Mouse (Mus musculus) liver, embryonic 14.5 days (tissue): ENCODE measurements around the gene 1600014C23Rik. TPM values are rescaled to one million over a fixed set of nuclear protein-coding genes. Genes with fewer than 3 reads are reported as not detected.

Experiments
- ATAC-seq: fragments of 200-750 bp; cut with Nextera tagmentation; 2 replicates; pipeline ENCODE4 v1.8.0; 2017; ENCODE audit warnings: moderate number of reproducible peaks, mild to moderate bottlenecking, moderate library complexity; ENCODE audit not compliant: insufficient read depth
- DNase-seq, 3 experiments: peaks; one replicate each; pipeline ENCODE4 v3.0.0-alpha.2; 2012 to 2013; ENCODE audit warnings: low read depth in 3 of 3, low spot score in 3 of 3
- H3K27ac ChIP-seq: fragments of 300-500 bp; sonication (generic); 2 replicates; pipeline ENCODE4 v1.5.1; 2014; ENCODE audit warnings: moderate library complexity, mild to moderate bottlenecking, control low read depth, inconsistent platforms
- H3K27me3 ChIP-seq: fragments of 300-500 bp; sonication (generic); 2 replicates; pipeline ENCODE4 v1.6.1; 2014; ENCODE audit warnings: mild to moderate bottlenecking, low read length, moderate library complexity; ENCODE audit not compliant: control insufficient read depth, insufficient read depth
- H3K36me3 ChIP-seq: fragments of 300-500 bp; sonication (generic); replicated peaks from 2 replicates; pipeline ENCODE4 v1.6.1; 2014; ENCODE audit warnings: low read depth; ENCODE audit not compliant: control insufficient read depth, insufficient read depth
- H3K4me1 ChIP-seq, 2 experiments: fragments of 200-500 bp in 1 of 2; fragments of 300-500 bp in 1 of 2; sonication (generic) in 1 of 2; replicated peaks; 2 replicates each; pipeline ENCODE4 v1.6.1; 2012 to 2014; ENCODE audit warnings: antibody characterized with exemption in 1 of 2, inconsistent platforms in 1 of 2, low read length in 1 of 2; ENCODE audit not compliant: control insufficient read depth in 2 of 2, insufficient read depth in 2 of 2
- H3K4me2 ChIP-seq: fragments of 300-500 bp; sonication (generic); 2 replicates; pipeline ENCODE4 v1.6.1; 2014; ENCODE audit warnings: low read depth, mild to moderate bottlenecking, control low read depth, moderate library complexity
- H3K4me3 ChIP-seq, 2 experiments: fragments of 200-500 bp in 1 of 2; fragments of 300-500 bp in 1 of 2; sonication (generic) in 1 of 2; 2 replicates each; pipeline ENCODE4 v1.5.1; 2012 to 2014; ENCODE audit warnings: low read depth in 2 of 2, low read length in 2 of 2, mild to moderate bottlenecking in 2 of 2, control low read depth in 1 of 2, inconsistent platforms in 1 of 2, moderate library complexity in 1 of 2; ENCODE audit not compliant: insufficient read depth in 1 of 2
- H3K9ac ChIP-seq: fragments of 300-500 bp; sonication (generic); replicated peaks from 2 replicates; pipeline ENCODE4 v1.6.1; 2014; ENCODE audit warnings: mild to moderate bottlenecking, control low read depth, moderate library complexity
- H3K9me3 ChIP-seq: fragments of 300-500 bp; sonication (generic); 2 replicates; pipeline ENCODE4 v1.6.1; 2016; ENCODE audit warnings: low read length, mixed read lengths; ENCODE audit not compliant: control insufficient read depth
- CTCF ChIP-seq: IDR thresholded peaks from 2 replicates; pipeline ENCODE4 v1.5.1; 2016; ENCODE audit warnings: antibody characterized with exemption, low read depth, control low read depth
- EP300 ChIP-seq: IDR thresholded peaks from 2 replicates; pipeline ENCODE4 v1.6.1; 2016; ENCODE audit warnings: antibody characterized with exemption, low read depth
- WGBS: fragments of 180-500 bp; shearing (Covaris S2); extraction: QIAGEN DNeasy Blood & Tissue Kit; methylation state at CpG from one replicate; pipeline ENCODE4 v1.1.7; 2014; ENCODE audit not compliant: insufficient replicate concordance; 5-methylcytosine and 5-hydroxymethylcytosine counted together
- polyA plus RNA-seq, 2 experiments: library from polyadenylated mRNA; depleted of rRNA in 1 of 2; stranded (reverse) in 1 of 2; unstranded in 1 of 2; fragments of >200 nt; fragmentation: Nextera tagmentation in 1 of 2; extraction: Ambion mirVana in 1 of 2; gene quantifications; 2 replicates each; pipeline versions ENCODE4 v1.2.1 to v1.2.3; 2012 to 2014

Gene 1600014C23Rik
- polyA plus RNA-seq, 2 experiments = not detected

- peak overlapping the region in 1 of 2 experiments; percentile 11; a peak in 1 of 4 replicates for H3K4me3 ChIP-seq
- H3K9me3 ChIP-seq = no peaks in the 10 kb centered on the region
- no peaks in the 10 kb centered on the region; the same call in 1 of the 2 replicates for H3K27me3 ChIP-seq
- H3K36me3 ChIP-seq = no peaks in the 10 kb centered on the region
- H3K9ac ChIP-seq = peak overlapping the region; percentile 15
- DNase-seq = peak in 1 of 3 experiments; percentile 64
- H3K4me1 ChIP-seq = peaks cover 29 to 51% of the 10 kb centered on the region in 2 experiments
- ATAC-seq = peak; percentile 85
- 36% methylated on average over 16 of the region's 16 CpGs for WGBS
- H3K27ac ChIP-seq = peak overlapping the region; percentile 58
- peak overlapping the region; percentile 59 for H3K4me2 ChIP-seq
- TF ChIP-seq CTCF (peak; percentile 96), EP300 (peak; percentile 86)
These were observed 14.5 kb upstream of the 1600014C23Rik start for GRCm38 (mm10) chr17:45747858-45748785.

GRCm38 (mm10) chr17:45747293-45747692 lies 13.6 kb upstream of the 1600014C23Rik start:
- Histone ChIP-seq H3K9ac (no peak overlapping the region), H3K27ac (no peak overlapping the region; the same call in 1 of the 2 replicates), H3K9me3 (no peaks in the 10 kb centered on the region), H3K4me2 (peak overlapping the region; percentile 59), H3K27me3 (no peaks in the 10 kb centered on the region; the same call in 1 of the 2 replicates), H3K4me1 (peaks cover 37 to 59% of the 10 kb centered on the region in 2 experiments), H3K4me3 (no peak overlapping the region), H3K36me3 (no peaks in the 10 kb centered on the region)
- DNase-seq = no peak
- TF ChIP-seq EP300 (no peak), CTCF (no peak)
- no peak for ATAC-seq
- 31% methylated on average over 4 of the region's 4 CpGs for WGBS

- DNase-seq (no peak), ATAC-seq (no peak)
- no peaks in the 10 kb centered on the region for H3K9me3 ChIP-seq
- H3K27ac ChIP-seq = no peak overlapping the region; the same call in 1 of the 2 replicates
- 50% methylated on average over 12 of the region's 12 CpGs for WGBS
- H3K27me3 ChIP-seq = no peaks in the 10 kb centered on the region; the same call in 1 of the 2 replicates
- no peaks in the 10 kb centered on the region for H3K36me3 ChIP-seq
- peaks cover 41 to 63% of the 10 kb centered on the region in 2 experiments for H3K4me1 ChIP-seq
- no peak overlapping the region for H3K9ac ChIP-seq
- no peak overlapping the region for H3K4me3 ChIP-seq
- TF ChIP-seq EP300 = no peak
- no peak for TF ChIP-seq CTCF
- H3K4me2 ChIP-seq = no peak overlapping the region
These were observed 13.1 kb upstream of the 1600014C23Rik start for GRCm38 (mm10) chr17:45746755-45747154.

GRCm38 (mm10) chr17:45745629-45746028 lies 12.0 kb upstream of the 1600014C23Rik start:
- DNase-seq (peak in 1 of 3 experiments; percentile 69), ATAC-seq (peak; percentile 47)
- Histone ChIP-seq H3K4me2 (peak overlapping the region; percentile 45), H3K9me3 (no peaks in the 10 kb centered on the region), H3K27me3 (no peaks in the 10 kb centered on the region; the same call in 1 of the 2 replicates), H3K36me3 (no peaks in the 10 kb centered on the region), H3K4me3 (no peak overlapping the region), H3K9ac (no peak overlapping the region; the same call in 1 of the 2 replicates), H3K4me1 (peaks cover 41 to 63% of the 10 kb centered on the region in 2 experiments), H3K27ac (peak overlapping the region; percentile 68)
- no peak for TF ChIP-seq CTCF
- TF ChIP-seq EP300 = peak; percentile 78
- 57% methylated on average over 2 of the region's 2 CpGs for WGBS

GRCm38 (mm10) chr17:45742371-45743147 lies 8.9 kb upstream of the 1600014C23Rik start:
- no peaks in the 10 kb centered on the region for H3K36me3 ChIP-seq
- H3K4me3 ChIP-seq = no peak overlapping the region
- peak overlapping the region; percentile 49 for H3K4me2 ChIP-seq
- H3K9ac ChIP-seq = peak overlapping the region; percentile 20
- H3K27ac ChIP-seq = peak overlapping the region; percentile 37
- ATAC-seq (peak; percentile 70; the same call in 1 of the 2 replicates), DNase-seq (peak in 1 of 3 experiments; percentile 66)
- TF ChIP-seq EP300 = peak; percentile 48; the same call in 1 of the 2 replicates
- no peak for TF ChIP-seq CTCF
- H3K9me3 ChIP-seq = no peaks in the 10 kb centered on the region
- H3K27me3 ChIP-seq = no peaks in the 10 kb centered on the region
- H3K4me1 ChIP-seq = peaks cover 31 to 50% of the 10 kb centered on the region in 2 experiments
- 26% methylated on average over 13 of the region's 13 CpGs for WGBS
